Mouse (Mus musculus) CH12.LX (cell line): ENCODE data around the gene Fam78b. TPM values are rescaled to one million over a fixed set of nuclear protein-coding genes. Genes with fewer than 3 reads are reported as not detected.

ENCODE experiments used
- DNase-seq: peaks from one replicate; pipeline ENCODE4 v3.0.0-alpha.2; 2013; ENCODE audit errors: extremely low read depth
- H3K27ac ChIP-seq: 2 replicates; pipeline ENCODE4 v1.5.1; 2012; ENCODE audit warnings: low read depth, mild to moderate bottlenecking, control low read depth, moderate library complexity; ENCODE audit not compliant: insufficient read depth
- H3K27me3 ChIP-seq: replicated peaks from 2 replicates; pipeline ENCODE3; 2012; ENCODE audit warnings: inconsistent platforms
- H3K36me3 ChIP-seq, 2 experiments: replicated peaks in 1 of 2; 2 replicates each; pipeline versions ENCODE3 to v1.6.1; 2012; ENCODE audit warnings: inconsistent platforms in 1 of 2, low read length in 1 of 2, mild to moderate bottlenecking in 1 of 2, mixed read lengths in 1 of 2, moderate library complexity in 1 of 2; ENCODE audit not compliant: control insufficient read depth in 1 of 2, insufficient read depth in 1 of 2
- H3K4me1 ChIP-seq, 2 experiments: 2 replicates each; pipeline ENCODE4 v1.6.1; 2012; ENCODE audit warnings: inconsistent platforms in 1 of 2, moderate library complexity in 1 of 2; ENCODE audit not compliant: insufficient read depth in 2 of 2, control insufficient read depth in 1 of 2
- H3K4me2 ChIP-seq: 2 replicates; pipeline ENCODE4 v1.6.1; 2012; ENCODE audit warnings: low read depth, mild to moderate bottlenecking, control low read depth; ENCODE audit not compliant: poor library complexity, insufficient read depth, severe bottlenecking
- H3K4me3 ChIP-seq, 3 experiments: fragments of 150-350 bp in 1 of 3; sonication (generic) in 1 of 3; replicated peaks in 1 of 3; 2 replicates each; pipeline versions ENCODE3 to v1.5.1; 2011 to 2012; ENCODE audit warnings: low read depth in 2 of 3, low read length in 2 of 3, mild to moderate bottlenecking in 2 of 3, moderate library complexity in 2 of 3, control low read depth in 1 of 3, improper control_type of control experiment in 1 of 3, inconsistent platforms in 1 of 3, mixed read lengths in 1 of 3; ENCODE audit not compliant: poor library complexity in 1 of 3
- H3K79me2 ChIP-seq: replicated peaks from 2 replicates; pipeline ENCODE4 v1.6.1; 2012; ENCODE audit warnings: mild to moderate bottlenecking, moderate library complexity; ENCODE audit not compliant: control insufficient read depth, poor library complexity, insufficient read depth, severe bottlenecking; ENCODE audit errors: extremely low read depth
- H3K9ac ChIP-seq: 2 replicates; pipeline ENCODE4 v1.6.1; 2012; ENCODE audit warnings: low read depth, mild to moderate bottlenecking, control low read depth, moderate library complexity; ENCODE audit not compliant: insufficient read depth
- H3K9me3 ChIP-seq: replicated peaks from 2 replicates; pipeline ENCODE3; 2012; ENCODE audit warnings: low read length, inconsistent platforms, mixed read lengths
- BHLHE40 ChIP-seq: IDR thresholded peaks from 2 replicates; pipeline ENCODE4 v1.6.1; 2011; ENCODE audit warnings: mild to moderate bottlenecking, low read depth, low read length, improper control_type of control experiment
- CHD1 ChIP-seq: IDR thresholded peaks from 2 replicates; pipeline ENCODE4 v1.6.1; 2012; ENCODE audit warnings: low read depth, low read length, improper control_type of control experiment, inconsistent platforms
- CTCF ChIP-seq, 2 experiments: IDR thresholded peaks in 1 of 2; conservative IDR thresholded peaks in 1 of 2; 2 replicates each; pipeline ENCODE4 v1.5.1; 2011 to 2012; ENCODE audit warnings: low read depth in 2 of 2, low read length in 2 of 2, improper control_type of control experiment in 1 of 2, inconsistent platforms in 1 of 2, mild to moderate bottlenecking in 1 of 2, moderate library complexity in 1 of 2
- E2F4 ChIP-seq: IDR thresholded peaks from 2 replicates; pipeline ENCODE4 v1.6.1; 2011; ENCODE audit warnings: low read depth, low read length, improper control_type of control experiment; ENCODE audit not compliant: insufficient replicate concordance
- ETS1 ChIP-seq: conservative IDR thresholded peaks from 2 replicates; pipeline ENCODE4 v1.6.1; 2012; ENCODE audit warnings: low read depth, mild to moderate bottlenecking, inconsistent platforms, low read length, improper control_type of control experiment, moderate library complexity
- GABPA ChIP-seq: IDR thresholded peaks from 2 replicates; pipeline ENCODE4 v1.6.1; 2012; ENCODE audit warnings: low read depth, low read length, improper control_type of control experiment, inconsistent platforms; ENCODE audit not compliant: insufficient replicate concordance
- JUND ChIP-seq: conservative IDR thresholded peaks from 2 replicates; pipeline ENCODE4 v1.6.1; 2011; ENCODE audit warnings: low read depth, low read length, improper control_type of control experiment
- MAX ChIP-seq: IDR thresholded peaks from 2 replicates; pipeline ENCODE4 v1.6.1; 2011; ENCODE audit warnings: low read length, improper control_type of control experiment
- NELFE ChIP-seq: IDR thresholded peaks from 2 replicates; pipeline ENCODE4 v1.6.1; 2011; ENCODE audit warnings: low read depth, low read length, improper control_type of control experiment
- POLR2AphosphoS2 ChIP-seq: IDR thresholded peaks from 2 replicates; pipeline ENCODE4 v1.6.1; 2011; ENCODE audit warnings: low read depth, low read length, improper control_type of control experiment
- RAD21 ChIP-seq: IDR thresholded peaks from 2 replicates; pipeline ENCODE4 v1.6.1; 2011; ENCODE audit warnings: low read depth, mild to moderate bottlenecking, low read length, improper control_type of control experiment, moderate library complexity
- RCOR1 ChIP-seq: conservative IDR thresholded peaks from 2 replicates; pipeline ENCODE4 v1.6.1; 2012; ENCODE audit warnings: low read depth, mild to moderate bottlenecking, inconsistent platforms, low read length, improper control_type of control experiment
- TCF12 ChIP-seq: IDR thresholded peaks from 2 replicates; pipeline ENCODE4 v1.6.1; 2014; ENCODE audit warnings: low read depth, mild to moderate bottlenecking, inconsistent platforms, low read length, improper control_type of control experiment
- UBTF ChIP-seq: IDR thresholded peaks from 2 replicates; pipeline ENCODE4 v1.6.1; 2012; ENCODE audit warnings: low read depth, mild to moderate bottlenecking, inconsistent platforms, low read length, improper control_type of control experiment, moderate library complexity
- USF1 ChIP-seq: IDR thresholded peaks from 2 replicates; pipeline ENCODE4 v1.6.1; 2014; ENCODE audit warnings: low read depth, mild to moderate bottlenecking, inconsistent platforms, low read length, improper control_type of control experiment
- USF2 ChIP-seq: conservative IDR thresholded peaks from 2 replicates; pipeline ENCODE4 v1.6.1; 2011; ENCODE audit warnings: low read depth, low read length, improper control_type of control experiment
- ZKSCAN1 ChIP-seq: IDR thresholded peaks from 2 replicates; pipeline ENCODE4 v1.6.1; 2012; ENCODE audit warnings: low read depth, inconsistent platforms, low read length, improper control_type of control experiment, borderline replicate concordance
- ZNF384 ChIP-seq: IDR thresholded peaks from 2 replicates; pipeline ENCODE4 v1.6.1; 2012; ENCODE audit warnings: low read depth, low read length, improper control_type of control experiment, inconsistent platforms
- dilution Hi-C: fragments of 300-500 bp; cut with MboI; formaldehyde crosslinking; loops from 2 replicates; pipeline ENCODE4 v1.14.3; 2020; ENCODE audit warnings: low sequenced_read_pairs; ENCODE audit not compliant: extremely low pct_unique_long_range_greater_than_20kb, extremely low pct_ligation_motif_present
- in situ Hi-C: fragments of 300-500 bp; cut with MboI; formaldehyde crosslinking; loops from 3 replicates; pipeline ENCODE4 v1.14.3; 2019; ENCODE audit warnings: low sequenced_read_pairs, low pct_ligation_motif_present, low pct_unique_long_range_greater_than_20kb, mixed read lengths
- polyA plus RNA-seq: library from polyadenylated mRNA; unstranded; fragments of >175 nt; gene quantifications from 2 replicates; pipeline ENCODE4 v1.2.1, GENCODE M21; 2012; ENCODE audit warnings: low read depth; ENCODE audit not compliant: insufficient read length
- total RNA-seq, 2 experiments: library from RNA; depleted of rRNA; stranded (reverse); fragments of 300-350 nt in 1 of 2; fragments of >200 nt in 1 of 2; gene quantifications; 2 replicates each; pipeline ENCODE4 v1.2.3; 2012 to 2014

Fam78b gene
- total and polyA plus RNA-seq, 3 experiments = not detected

GRCm38 (mm10) chr1:167070306-167070705 lies 69.1 kb downstream of the Fam78b start:
- H3K4me3 ChIP-seq = no peak overlapping the region
- no peak overlapping the region for H3K27ac ChIP-seq
- H3K4me2 ChIP-seq = no peak overlapping the region
- H3K4me1 ChIP-seq = no peaks in the 10 kb centered on the region
- dilution Hi-C loops (no loop called here), in situ Hi-C loops (no loop called here)
- no peaks in the 10 kb centered on the region for H3K9me3 ChIP-seq
- no peaks in the 10 kb centered on the region for H3K36me3 ChIP-seq
- DNase-seq = no peak
- H3K9ac ChIP-seq = no peak overlapping the region
- no peaks in the 10 kb centered on the region for H3K79me2 ChIP-seq
- H3K27me3 ChIP-seq = peaks cover 80% of the 10 kb centered on the region
- TF ChIP-seq RAD21 (no peak), GABPA (no peak), E2F4 (no peak), ZKSCAN1 (no peak), MAX (no peak), USF2 (no peak), RCOR1 (no peak), ETS1 (no peak), TCF12 (no peak), CHD1 (no peak), BHLHE40 (no peak), UBTF (no peak), CTCF (conservative IDR thresholded peaks at IDR 0.05 in 1 of 2, IDR thresholded peaks at IDR 0.05 in 1 of 2; ENCODE audit: low read depth in 2 of 2, low read length in 2 of 2) (no peak), NELFE (no peak), POLR2AphosphoS2 (no peak)

GRCm38 (mm10) chr1:167075726-167076125 lies 74.5 kb downstream of the Fam78b start:
- Histone ChIP-seq H3K79me2 (no peaks in the 10 kb centered on the region), H3K27me3 (peaks cover 38% of the 10 kb centered on the region), H3K27ac (no peak overlapping the region), H3K9ac (no peak overlapping the region), H3K4me3 (no peak overlapping the region), H3K36me3 (no peaks in the 10 kb centered on the region), H3K9me3 (no peaks in the 10 kb centered on the region), H3K4me1 (no peaks in the 10 kb centered on the region), H3K4me2 (no peak overlapping the region)
- DNase-seq = no peak
- dilution Hi-C loops (no loop called here), in situ Hi-C loops (no loop called here)
- TF ChIP-seq USF1 = no peak
- no peak for TF ChIP-seq ZNF384
- TF ChIP-seq USF2 = no peak
- TF ChIP-seq JUND = no peak
- TF ChIP-seq TCF12 = no peak
- no peak for TF ChIP-seq ZKSCAN1
